Mouse (Mus musculus) megakaryocyte-erythroid progenitor cell, adult 5-6 weeks (primary cell): ENCODE measurements around the gene Kcnma1. TPM values are rescaled to one million over a fixed set of nuclear protein-coding genes. Genes with fewer than 3 reads are reported as not detected.

Experiments
- ATAC-seq: replicated peaks from 2 replicates; pipeline ENCODE4 v1.8.0; 2016; ENCODE audit warnings: mild to moderate bottlenecking, inconsistent platforms; ENCODE audit not compliant: severe bottlenecking, poor library complexity, low FRiP score, low TSS enrichment
- total RNA-seq, 2 experiments: library from RNA; stranded (forward) in 1 of 2; stranded (reverse) in 1 of 2; fragments of 200-1000, 215-1000 nt in 1 of 2; fragments of >200 nt in 1 of 2; fragmentation: Nextera tagmentation in 1 of 2; gene quantifications; 2 replicates each; pipeline ENCODE4 v1.2.3; 2014 to 2017

Kcnma1 gene
- total RNA-seq, 2 experiments from 2014 or later, result not detected

GRCm38 (mm10) chr14:23982205-23982604 lies 32.1 kb downstream of the Kcnma1 start:
- no peak for ATAC-seq

DNA sequence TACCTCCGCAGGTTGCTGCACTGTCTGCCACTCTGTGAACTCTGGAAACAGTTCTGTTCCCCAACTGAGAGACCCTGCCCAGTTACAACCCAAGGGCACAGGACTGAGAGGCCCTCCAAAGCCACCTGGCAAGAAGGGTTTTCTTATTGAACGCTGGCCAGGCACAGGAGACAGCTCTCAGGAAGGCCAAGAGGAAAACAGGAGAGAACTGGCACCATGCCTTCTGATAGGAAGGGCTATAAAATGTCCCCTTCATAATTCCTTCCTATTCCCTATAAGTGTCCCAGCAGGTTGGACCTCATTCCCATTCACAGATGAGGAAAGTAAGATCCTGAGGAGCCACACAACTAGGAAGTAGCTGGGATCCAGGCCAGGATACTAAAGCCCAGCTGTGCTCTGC lies 39.6 kb downstream of the Kcnma1 start:
- ATAC-seq, result no peak

- ATAC-seq, result no peak
Observed at GRCm38 (mm10) chr14:23966471-23966870, 47.8 kb downstream of the Kcnma1 start.

- ATAC-seq, result no peak
Observed at GRCm38 (mm10) chr14:23959061-23959460, 55.2 kb downstream of the Kcnma1 start.

DNA sequence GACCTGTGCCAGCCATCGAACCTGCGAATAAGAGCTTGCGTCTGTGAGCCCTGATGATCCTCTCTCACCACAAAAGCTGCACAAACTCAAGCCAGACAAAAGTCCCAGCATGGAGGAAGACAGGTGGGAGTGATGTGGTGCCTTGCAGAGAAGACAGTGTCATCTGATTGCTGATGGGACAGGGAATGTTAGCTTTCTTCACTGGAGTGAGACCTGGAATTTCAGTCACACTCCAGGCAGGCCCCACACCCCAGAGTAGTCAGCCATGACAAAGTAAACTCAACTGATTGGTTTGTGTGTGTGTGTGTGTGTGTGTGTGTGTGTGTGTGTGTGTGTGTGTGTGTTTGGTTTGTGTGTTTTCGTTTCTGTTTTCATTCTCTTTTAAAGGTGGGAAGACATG lies 57.0 kb downstream of the Kcnma1 start:
- ATAC-seq, result no peak

DNA sequence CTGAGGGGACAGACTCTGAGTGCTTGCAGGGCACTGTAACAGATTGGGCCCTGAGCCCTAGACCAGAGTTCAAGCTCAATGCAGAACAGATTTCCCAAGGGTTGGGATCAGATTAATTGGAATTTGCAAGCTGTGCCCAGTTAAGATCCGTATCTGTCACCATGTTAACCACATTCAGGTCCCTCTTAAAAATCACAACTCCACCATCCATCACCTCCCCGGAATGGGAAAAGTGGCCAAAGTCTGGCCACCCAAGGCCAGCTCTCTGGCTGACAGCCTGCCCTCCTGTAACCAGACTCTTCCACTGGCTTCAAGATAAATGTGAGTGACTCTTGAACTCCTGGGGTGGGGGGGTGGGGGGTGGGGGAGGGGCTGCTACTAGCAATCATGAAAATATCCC lies 70.4 kb downstream of the Kcnma1 start:
- ATAC-seq, result no peak

GRCm38 (mm10) chr14:23943152-23943551 lies 71.1 kb downstream of the Kcnma1 start:
- ATAC-seq, result no peak

DNA sequence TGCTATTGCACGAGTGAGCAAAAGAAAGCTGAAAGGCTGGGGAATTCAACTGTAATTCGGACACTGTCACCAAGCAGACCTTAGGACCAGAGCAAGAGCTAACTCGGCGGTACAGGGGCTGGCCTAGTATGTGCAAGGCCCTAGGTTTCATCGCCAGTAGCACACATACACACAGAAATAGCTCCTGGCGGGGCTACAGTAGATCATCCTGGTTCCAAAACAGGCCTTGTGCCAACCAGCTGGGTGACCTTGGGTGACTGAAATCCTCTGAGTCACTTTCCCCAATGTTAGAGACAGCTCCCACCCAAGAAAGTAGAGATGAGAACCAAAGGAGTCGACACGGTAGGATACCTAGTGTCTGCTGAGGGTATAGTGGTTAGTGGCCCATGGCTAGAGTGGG lies 72.2 kb downstream of the Kcnma1 start:
- no peak for ATAC-seq

DNA sequence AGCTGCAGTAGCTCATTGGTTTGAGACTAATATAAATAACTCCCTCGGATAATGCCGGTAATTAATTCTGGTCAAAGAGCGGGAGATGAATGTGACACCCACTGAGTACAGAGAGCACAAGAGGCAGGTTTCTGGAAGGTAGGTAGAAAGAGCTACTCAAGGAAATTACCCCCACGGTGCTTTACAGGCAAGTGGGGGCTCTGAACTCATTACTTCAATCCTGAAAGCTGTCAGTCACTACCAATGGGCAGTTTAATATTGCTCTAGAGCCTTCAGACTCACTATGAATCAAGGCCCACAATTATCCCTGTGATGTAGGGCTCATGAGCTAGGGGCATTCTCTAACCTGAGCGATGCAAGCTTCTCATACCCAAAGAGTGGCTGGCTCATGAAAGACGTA lies 79.3 kb downstream of the Kcnma1 start:
- ATAC-seq, result no peak

- no peak for ATAC-seq
Observed at GRCm38 (mm10) chr14:23931671-23932071, 82.6 kb downstream of the Kcnma1 start.

GRCm38 (mm10) chr14:23929168-23929567 lies 85.1 kb downstream of the Kcnma1 start:
- ATAC-seq, result no peak

DNA sequence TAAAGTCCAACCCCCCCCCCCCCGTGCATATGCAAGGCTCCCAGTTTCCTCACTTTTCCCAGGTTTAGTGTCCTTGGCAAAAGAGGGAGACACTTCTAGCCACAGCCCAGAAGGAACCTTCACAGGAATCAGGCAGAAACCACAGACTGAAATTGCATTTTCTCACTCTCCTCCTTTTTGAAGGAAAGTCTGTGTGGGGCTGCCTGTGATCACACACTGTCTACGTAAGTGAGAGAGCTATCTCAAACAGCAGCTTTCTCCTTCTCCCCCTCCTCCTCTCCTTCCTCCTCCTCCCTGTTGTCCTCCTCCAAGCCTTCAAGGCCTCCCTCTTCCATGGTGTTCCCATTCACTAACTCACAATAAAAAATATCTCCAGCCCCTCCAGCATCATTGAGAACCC lies 90.9 kb downstream of the Kcnma1 start:
- no peak for ATAC-seq

- ATAC-seq, result no peak
Observed at GRCm38 (mm10) chr14:23922755-23923154, 91.5 kb downstream of the Kcnma1 start.

DNA sequence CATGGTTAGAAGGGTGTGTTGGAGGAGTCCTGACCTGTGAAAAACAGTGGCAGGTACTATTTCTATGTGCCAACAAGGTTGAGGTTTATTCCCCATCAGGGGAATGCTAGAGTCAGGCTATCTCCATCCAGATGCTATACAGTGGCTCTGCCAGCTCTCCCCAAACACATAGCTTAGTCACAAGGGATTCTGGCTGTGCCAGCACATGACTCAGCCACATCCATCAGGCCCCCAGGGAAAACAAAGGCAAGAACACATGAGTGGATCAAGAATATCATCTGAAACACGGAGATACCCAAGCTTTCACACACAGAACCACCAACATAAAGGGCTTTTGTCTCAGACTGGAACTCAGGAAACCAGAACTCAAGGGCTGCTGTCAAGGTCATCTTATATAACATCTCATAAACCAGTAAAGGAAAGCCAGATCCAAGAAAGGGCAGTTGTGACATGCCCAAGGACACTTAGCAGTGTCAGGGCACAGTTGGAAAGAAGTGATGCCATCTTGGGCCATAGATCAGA lies 103.1 kb downstream of the Kcnma1 start:
- no peak for ATAC-seq

DNA sequence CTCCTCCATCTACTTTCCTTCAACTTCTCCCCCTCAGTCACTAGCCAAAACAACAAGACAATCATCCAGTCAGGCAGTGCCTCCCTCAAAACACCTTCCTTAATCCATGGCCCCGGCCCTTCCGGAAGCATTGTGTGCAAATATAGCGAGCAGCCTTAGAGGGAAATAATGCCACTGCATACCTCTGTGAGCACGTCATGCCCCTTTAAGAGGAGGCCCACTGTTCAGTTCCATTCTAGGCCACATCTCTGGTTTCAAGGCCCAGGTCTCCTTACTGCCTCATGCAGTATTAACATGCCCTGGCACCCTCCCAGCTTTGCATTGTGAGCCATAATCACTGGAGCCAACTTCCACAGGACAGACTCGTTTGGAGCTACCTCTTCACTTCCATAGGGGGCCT lies 105.7 kb downstream of the Kcnma1 start:
- no peak for ATAC-seq

GRCm38 (mm10) chr14:23902636-23903279 lies 111.5 kb downstream of the Kcnma1 start:
- no peak for ATAC-seq

DNA sequence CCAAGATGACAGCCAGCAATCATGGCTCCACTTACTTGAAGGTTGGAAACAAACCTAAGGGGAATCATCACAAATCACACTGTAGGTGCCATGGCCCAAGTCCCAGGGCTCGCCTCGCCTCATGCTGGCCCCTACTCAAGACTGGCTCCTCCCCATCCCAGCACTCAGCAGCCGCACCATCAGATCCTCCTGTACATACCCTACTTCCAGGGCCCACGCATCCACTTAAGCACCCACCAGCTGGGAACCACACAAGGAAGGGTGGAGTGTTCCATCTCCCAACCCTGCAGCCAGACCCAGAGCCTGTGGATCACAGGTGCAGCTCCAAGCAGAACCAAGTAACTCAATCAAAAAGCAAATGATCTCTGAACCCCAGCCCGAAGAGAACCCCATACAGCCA lies 114.8 kb downstream of the Kcnma1 start:
- no peak for ATAC-seq

DNA sequence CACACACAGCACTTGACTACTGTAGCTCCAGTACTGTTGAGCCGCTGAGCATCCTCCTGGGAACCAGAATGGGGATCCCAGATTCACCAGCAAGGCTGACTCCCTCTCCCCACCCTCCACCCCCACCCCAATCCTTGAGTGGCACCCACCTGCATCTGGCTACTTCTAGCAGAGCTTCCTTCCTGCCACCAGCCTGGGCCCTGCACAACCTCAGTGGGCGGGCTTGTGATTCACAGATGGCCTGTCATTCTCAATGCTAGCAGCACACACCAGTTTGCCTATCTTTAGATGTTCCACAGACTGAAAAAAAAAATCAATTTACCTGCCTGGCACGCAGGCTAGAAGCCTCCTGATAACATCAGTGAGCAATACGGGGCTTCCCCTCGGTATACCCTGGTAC lies 116.5 kb downstream of the Kcnma1 start:
- no peak for ATAC-seq

GRCm38 (mm10) chr14:23896036-23896435 lies 118.3 kb downstream of the Kcnma1 start:
- ATAC-seq, result no peak

DNA sequence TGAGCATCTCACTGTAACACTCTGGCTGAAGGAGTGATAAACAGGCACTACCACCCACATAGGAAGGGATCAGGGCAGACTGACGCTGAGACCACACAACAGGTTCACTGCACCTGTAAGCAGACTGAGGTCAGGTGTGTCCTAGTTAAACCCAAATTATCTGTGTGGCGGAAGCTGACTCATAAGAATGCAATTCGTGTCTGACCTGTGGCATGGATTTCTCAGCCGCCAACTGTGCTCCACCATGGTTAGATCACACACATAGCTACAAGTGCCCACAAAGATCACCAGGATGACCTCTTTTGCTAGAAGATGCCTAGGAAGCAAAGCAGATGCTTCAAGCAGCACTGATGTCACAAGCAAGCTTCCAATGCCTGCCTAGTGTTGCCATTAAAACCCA lies 128.2 kb downstream of the Kcnma1 start:
- no peak for ATAC-seq

- no peak for ATAC-seq
Observed at GRCm38 (mm10) chr14:23885539-23885938, 128.8 kb downstream of the Kcnma1 start.

DNA sequence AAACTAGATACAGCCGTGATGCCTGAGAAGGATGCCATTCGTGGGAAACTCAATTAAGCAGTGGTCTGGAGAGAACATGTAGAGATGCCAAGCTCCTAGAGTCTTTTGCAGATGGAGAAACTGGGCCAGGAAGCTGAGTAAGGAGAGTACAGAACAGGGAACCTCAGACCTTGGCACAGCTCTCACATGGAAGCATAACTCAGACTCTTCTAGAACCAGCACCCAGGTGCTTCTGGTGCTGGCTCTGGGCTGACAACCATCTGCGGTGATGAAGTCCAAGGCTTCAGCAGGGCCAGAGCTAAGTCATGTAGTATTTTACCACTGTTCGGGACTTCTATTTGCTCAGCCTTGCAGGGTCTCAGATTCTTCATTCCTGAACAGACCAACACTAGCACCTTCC lies 129.2 kb downstream of the Kcnma1 start:
- no peak for ATAC-seq
